Mouse (Mus musculus): Measurements from ENCODE around the gene 1700001K19Rik.
"Not testable (repeated sequence)": the region's sequence is repeated elsewhere in the genome, so short reads cannot be mapped to it uniquely, and the experiment has no call there.

Gene 1700001K19Rik

GRCm38 (mm10) chr12:110696173-110696974 is 14.0 kb upstream of the 1700001K19Rik start:
- in situ Hi-C loops (cut with MboI; ENCODE audit: low sequenced_read_pairs): no loop called here

DNA sequence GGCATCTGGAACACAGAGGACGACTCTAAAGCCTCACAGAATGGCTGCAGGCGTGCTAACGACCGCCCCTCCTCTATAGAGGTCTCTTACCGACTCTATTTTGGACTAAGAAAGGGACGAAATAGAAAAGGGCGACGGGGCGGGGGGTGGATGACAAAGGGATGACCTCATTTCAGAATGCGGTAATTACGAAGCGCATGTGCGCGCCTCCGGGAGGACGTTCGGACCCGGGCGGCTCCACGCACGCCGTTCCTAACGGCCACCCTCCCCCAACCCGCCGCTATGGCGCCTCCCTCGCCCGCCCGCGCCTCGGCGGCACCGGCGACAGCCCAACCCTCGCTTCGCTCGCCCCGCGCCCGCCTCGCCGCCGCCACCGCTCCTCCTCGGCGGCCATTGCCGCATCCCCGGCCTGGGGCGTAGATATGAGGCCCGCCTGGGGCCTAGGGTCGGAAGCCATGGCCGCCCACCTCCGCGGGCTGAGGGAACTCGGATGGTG is 13.3 kb upstream of the 1700001K19Rik start:
- in situ Hi-C loops (cut with MboI; ENCODE audit: low sequenced_read_pairs): no loop called here

- in situ Hi-C loops (cut with MboI; ENCODE audit: low sequenced_read_pairs): not testable (repeated sequence)
These were observed 11.0 kb upstream of the 1700001K19Rik start for GRCm38 (mm10) chr12:110693378-110693777.

DNA sequence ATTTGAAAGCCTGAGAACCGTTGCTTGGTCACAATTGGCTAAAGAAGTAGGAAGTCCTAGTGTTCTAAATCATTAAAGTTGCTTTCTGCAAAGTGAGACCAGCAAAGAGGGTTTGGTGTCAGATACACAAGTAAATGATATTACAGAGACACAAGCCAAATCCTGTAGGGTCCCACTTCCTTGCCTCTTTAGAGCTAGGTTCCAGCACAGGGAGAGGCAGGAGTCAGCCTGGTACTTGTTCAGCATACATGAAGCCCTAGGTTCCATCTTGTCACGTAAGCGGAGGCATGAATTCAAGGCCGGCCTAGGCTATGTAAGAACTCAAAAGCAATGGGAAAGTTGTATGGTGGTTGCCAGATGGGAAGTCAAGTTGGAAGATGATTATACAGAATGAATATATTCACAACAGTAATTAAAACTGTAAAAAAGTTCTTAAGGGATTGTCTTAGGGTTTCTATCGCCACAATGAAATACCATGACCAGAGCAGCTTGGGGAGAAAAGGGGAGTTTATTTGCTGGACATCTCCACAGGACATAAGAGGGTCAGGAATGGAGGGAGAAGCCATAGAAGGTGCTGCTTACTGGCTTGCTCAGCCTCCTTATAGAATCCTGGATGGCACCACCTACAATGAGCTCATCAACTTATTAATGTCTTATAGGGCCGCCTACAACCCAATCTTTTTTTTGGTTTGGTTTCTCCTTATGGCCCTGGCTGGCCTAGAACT is 7.7 kb upstream of the 1700001K19Rik start:
- in situ Hi-C loops (cut with MboI; ENCODE audit: low sequenced_read_pairs): no loop called here

DNA sequence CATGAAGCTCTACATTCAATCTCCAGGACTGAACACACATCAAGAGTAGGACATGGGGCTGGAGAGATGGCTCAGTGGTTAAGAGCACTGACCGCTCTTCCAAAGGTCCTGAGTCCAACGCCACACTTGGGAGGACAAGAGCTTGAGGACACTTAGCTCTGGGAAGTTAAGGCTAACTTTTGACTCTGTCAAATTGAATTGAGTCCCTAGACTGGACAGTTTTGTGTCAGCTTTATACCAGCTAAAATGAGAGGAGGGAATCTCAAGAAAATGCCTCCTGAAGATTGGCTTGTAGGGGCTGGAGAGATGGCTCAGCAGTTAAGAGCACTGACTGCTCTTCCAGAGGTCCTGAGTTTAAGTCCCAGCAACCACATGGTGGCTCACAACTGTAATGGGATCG is 6.5 kb upstream of the 1700001K19Rik start:
- in situ Hi-C loops (cut with MboI; ENCODE audit: low sequenced_read_pairs): not testable (repeated sequence)

GRCm38 (mm10) chr12:110687894-110688734 is 5.7 kb upstream of the 1700001K19Rik start:
- in situ Hi-C loops (cut with MboI; ENCODE audit: low sequenced_read_pairs): no loop called here

GRCm38 (mm10) chr12:110683580-110683979 is 1.2 kb upstream of the 1700001K19Rik start:
- in situ Hi-C loops (cut with MboI; ENCODE audit: low sequenced_read_pairs): no loop called here

DNA sequence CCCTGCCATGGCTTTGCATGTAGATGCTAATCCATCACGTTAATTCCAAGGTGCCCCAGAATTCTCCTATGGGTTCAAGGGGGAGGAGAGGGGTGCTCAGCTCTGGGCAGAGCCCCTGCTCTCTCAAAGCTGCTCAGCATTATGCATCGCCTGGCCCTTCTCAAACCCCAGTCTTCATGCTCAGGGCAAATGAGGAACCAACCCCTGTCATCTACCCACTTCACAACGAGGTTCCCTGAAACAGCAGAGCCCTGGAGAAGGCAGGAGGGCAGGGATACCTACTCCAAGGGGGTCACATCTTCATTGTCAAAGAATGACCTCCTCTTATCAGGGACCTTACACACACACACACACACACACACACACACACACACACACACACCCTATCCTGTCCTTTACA is 541 bp downstream of the 1700001K19Rik start:
- in situ Hi-C loops (cut with MboI; ENCODE audit: low sequenced_read_pairs): no loop called here

DNA sequence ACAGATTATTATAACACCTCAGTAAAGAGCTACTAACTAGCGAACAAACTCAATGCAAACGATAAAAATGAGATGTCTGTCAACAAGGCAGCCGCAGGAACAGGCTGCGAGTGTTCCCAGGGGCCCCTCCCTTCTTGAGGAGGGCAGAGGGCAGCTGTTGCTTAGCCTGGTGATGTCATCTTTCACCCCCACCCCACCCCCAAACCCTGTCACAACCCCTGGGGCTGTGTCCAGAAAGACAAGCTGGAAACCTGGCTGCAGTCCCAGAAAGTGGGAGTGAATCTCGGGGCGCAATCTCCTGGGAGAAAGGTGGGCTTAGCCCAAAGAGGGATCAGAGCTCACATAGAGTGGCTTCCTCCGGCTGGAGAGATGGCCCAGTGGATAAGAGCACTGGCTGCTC is 1.2 kb downstream of the 1700001K19Rik start:
- in situ Hi-C loops (cut with MboI; ENCODE audit: low sequenced_read_pairs): no loop called here

GRCm38 (mm10) chr12:110674243-110674642 is 8.2 kb downstream of the 1700001K19Rik start:
- in situ Hi-C loops (cut with MboI; ENCODE audit: low sequenced_read_pairs): no loop called here

GRCm38 (mm10) chr12:110667466-110668077 is 14.8 kb downstream of the 1700001K19Rik start:
- in situ Hi-C loops (cut with MboI; ENCODE audit: low sequenced_read_pairs): no loop called here

- in situ Hi-C loops (cut with MboI; ENCODE audit: low sequenced_read_pairs): no loop called here
These were observed 20.7 kb downstream of the 1700001K19Rik start for GRCm38 (mm10) chr12:110661746-110662145.

GRCm38 (mm10) chr12:110651464-110651863 is 31.0 kb downstream of the 1700001K19Rik start:
- in situ Hi-C loops (cut with MboI; ENCODE audit: low sequenced_read_pairs): no loop called here

GRCm38 (mm10) chr12:110650241-110650641 is 32.2 kb downstream of the 1700001K19Rik start:
- in situ Hi-C loops (cut with MboI; ENCODE audit: low sequenced_read_pairs): no loop called here

DNA sequence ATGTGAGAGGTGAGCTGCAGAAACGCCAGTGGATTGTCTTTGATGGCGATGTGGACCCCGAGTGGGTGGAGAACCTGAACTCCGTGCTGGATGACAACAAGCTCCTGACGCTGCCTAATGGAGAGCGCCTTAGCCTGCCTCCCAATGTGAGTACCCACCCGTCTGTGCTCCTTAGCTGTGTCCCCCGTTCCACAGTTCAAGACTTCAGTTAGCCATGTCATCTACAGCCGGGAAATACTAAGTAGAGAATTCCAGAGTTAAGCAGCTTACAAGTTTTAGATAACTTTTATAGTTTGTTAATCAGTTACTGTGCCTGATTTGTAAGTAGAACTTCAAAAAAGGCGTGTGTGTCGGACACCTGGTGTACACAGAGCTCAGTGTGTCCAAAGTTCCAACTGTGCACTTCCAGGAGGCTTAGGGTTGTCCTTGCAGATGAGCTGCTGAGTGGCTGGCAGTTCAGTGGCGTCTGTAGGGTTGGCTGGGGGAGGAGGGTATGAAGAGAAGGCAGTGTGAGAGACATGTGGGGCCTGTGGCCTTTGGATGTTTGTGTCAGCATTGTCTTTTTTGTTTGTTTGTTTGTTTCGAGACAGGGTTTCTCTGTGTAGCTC is 44.8 kb downstream of the 1700001K19Rik start:
- in situ Hi-C loops (cut with MboI; ENCODE audit: low sequenced_read_pairs): no loop called here

DNA sequence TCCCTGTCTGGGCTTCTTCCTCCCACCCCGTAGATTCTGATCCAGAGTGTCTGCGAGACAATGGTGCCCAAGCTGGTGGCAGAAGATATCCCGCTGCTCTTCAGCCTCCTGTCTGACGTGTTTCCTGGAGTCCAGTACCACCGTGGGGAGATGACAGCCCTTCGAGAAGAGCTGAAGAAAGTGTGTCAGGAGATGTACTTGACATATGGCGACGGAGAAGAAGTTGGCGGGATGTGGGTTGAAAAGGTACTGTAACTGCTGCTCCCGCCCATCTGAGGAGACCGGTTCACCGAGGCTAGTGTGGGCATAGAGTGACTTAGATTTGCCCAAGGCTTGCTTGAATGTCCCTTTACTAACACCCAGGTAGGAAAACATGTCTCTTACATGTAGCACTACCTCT is 46.1 kb downstream of the 1700001K19Rik start:
- in situ Hi-C loops (cut with MboI; ENCODE audit: low sequenced_read_pairs): no loop called here

- in situ Hi-C loops (cut with MboI; ENCODE audit: low sequenced_read_pairs): no loop called here
These were observed 52.4 kb downstream of the 1700001K19Rik start for GRCm38 (mm10) chr12:110630056-110630455.
